Mouse (Mus musculus): ENCODE measurements at regions not wholly inside any gene's neighbourhood (a gene's known extent, or its start where the extent isn't known, plus 50 kb on each side); places are given as distances from the start of the nearest gene placed in this dataset.

DNA sequence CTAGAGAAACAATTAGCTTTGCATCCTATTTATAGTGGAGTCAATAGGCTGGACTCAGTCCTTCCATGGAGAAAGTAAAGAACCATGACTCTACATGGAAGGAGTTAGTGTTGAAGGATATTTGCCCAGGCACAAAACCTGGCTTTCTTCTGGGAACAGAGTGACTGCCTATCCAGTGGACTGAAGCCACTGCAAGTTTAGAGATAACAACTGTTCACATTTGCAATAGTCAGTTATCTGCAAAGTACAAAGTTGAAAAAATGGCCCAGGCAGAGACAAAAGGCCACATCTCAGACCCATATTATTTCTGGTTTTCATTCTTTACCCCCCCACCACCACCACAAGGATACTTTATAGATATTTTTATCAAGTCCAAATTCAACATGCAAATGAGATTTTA, 53.4 kb upstream of the Gm47985 start:
- no peak for DNase-seq (ENCODE audit: low spot score)
- no peak overlapping the region for H3K4me3 ChIP-seq
- H3K27me3 ChIP-seq (ENCODE audit: low read depth, poor library complexity, severe bottlenecking), result no peaks in the 10 kb centered on the region
- no peaks in the 10 kb centered on the region for H3K36me3 ChIP-seq
- H3K27ac ChIP-seq (replicated peaks), result no peak overlapping the region
- no peaks in the 10 kb centered on the region for H3K9me3 ChIP-seq (replicated peaks)
- H3K4me1 ChIP-seq, result no peaks in the 10 kb centered on the region

- 85% methylated on average over 6 of the region's 6 CpGs for WGBS
- H3K4me1 ChIP-seq, result no peaks in the 10 kb centered on the region
- DNase-seq (ENCODE audit: low spot score), result no peak
- no peaks in the 10 kb centered on the region for H3K27me3 ChIP-seq (ENCODE audit: low read depth, poor library complexity, severe bottlenecking)
- no peak overlapping the region for H3K4me3 ChIP-seq
- no peaks in the 10 kb centered on the region for H3K9me3 ChIP-seq (replicated peaks)
- no peaks in the 10 kb centered on the region for H3K36me3 ChIP-seq
- no peak overlapping the region for H3K27ac ChIP-seq (replicated peaks)
Observed at GRCm38 (mm10) chr1:151130036-151130435, 52.3 kb upstream of the Gm47985 start.

- no peaks in the 10 kb centered on the region for H3K9me3 ChIP-seq (replicated peaks)
- WGBS, result 86% methylated on average over 5 of the region's 5 CpGs
- no peaks in the 10 kb centered on the region for H3K36me3 ChIP-seq
- no peak overlapping the region for H3K27ac ChIP-seq (replicated peaks)
- no peak overlapping the region for H3K4me3 ChIP-seq
- H3K4me1 ChIP-seq, result no peaks in the 10 kb centered on the region
- no peaks in the 10 kb centered on the region for H3K27me3 ChIP-seq (ENCODE audit: low read depth, poor library complexity, severe bottlenecking)
- DNase-seq (ENCODE audit: low spot score), result no peak
Observed at GRCm38 (mm10) chr1:151130845-151131626, 51.3 kb upstream of the Gm47985 start.

- H3K36me3 ChIP-seq, result no peaks in the 10 kb centered on the region
- no peaks in the 10 kb centered on the region for H3K27me3 ChIP-seq (ENCODE audit: low read depth, poor library complexity, severe bottlenecking)
- WGBS, result 82% methylated on average over 4 of the region's 4 CpGs
- no peak overlapping the region for H3K27ac ChIP-seq (replicated peaks)
- no peaks in the 10 kb centered on the region for H3K4me1 ChIP-seq
- no peak overlapping the region for H3K4me3 ChIP-seq
- H3K9me3 ChIP-seq (replicated peaks), result no peaks in the 10 kb centered on the region
- no peak for DNase-seq (ENCODE audit: low spot score)
Observed at GRCm38 (mm10) chr1:151131627-151132284, 50.6 kb upstream of the Gm47985 start.
